In the genomic region with DNA sequence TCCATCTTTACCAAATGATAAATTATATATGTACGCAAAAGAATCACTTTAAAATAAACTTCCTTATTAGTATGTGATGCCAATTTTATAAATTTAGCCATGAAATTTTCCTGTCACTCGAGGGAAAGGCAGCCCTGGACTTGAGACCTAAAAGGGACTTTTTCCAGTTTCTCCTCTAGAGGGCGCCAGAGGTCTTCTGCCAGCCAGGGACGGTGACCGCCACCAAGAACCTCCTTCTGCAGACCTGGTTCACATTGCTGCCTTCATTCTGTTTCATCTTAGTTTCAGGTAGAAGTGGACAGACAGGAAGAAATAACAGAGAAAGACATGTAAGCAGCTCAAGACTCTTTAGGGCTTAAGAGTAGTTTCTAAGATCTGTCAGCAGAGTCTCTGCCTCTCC, we compare ENCODE assay signal across 7 mouse cellular contexts. TPM values are rescaled to one million over a fixed set of nuclear protein-coding genes. Genes with fewer than 3 reads are reported as not detected.
DNase-seq lines count a peak whose midpoint lies in the region.

No protein-coding gene starts in this region.

- H3K9me3 ChIP-seq in forebrain, embryonic 10.5 days: no peaks in the 10 kb centered on the region

- H3K36me3 ChIP-seq in forebrain, embryonic 10.5 days (replicated peaks): no peaks in the 10 kb centered on the region

- no peak overlapping the region for H3K27ac ChIP-seq in forebrain, embryonic 10.5 days

- peaks cover 13% of the 10 kb centered on the region for H3K27me3 ChIP-seq in forebrain, embryonic 10.5 days (ENCODE audit: poor library complexity, severe bottlenecking)

- DNase-seq in MN1 (ENCODE audit: low spot score): peak; percentile 64
- peak; percentile 28 for DNase-seq in c-Kit-negative CD71-positive TER-119-positive erythroid progenitor cells, embryonic 14.5 days (ENCODE audit: low read depth, low spot score)
- peak; percentile 63 for DNase-seq in forebrain, embryonic 10.5 days (ENCODE audit: extremely low spot score, low spot score)
- peak; percentile 84 for DNase-seq in heart, postnatal 4 days
- peak; percentile 78 for DNase-seq in layer of hippocampus, adult 11-12 months (ENCODE audit: low spot score)
- peak; percentile 85 for DNase-seq in lung, postnatal 10 days
- peak; percentile 62 for DNase-seq in right cerebral cortex, adult 18-20 months

- H3K4me1 ChIP-seq in forebrain, embryonic 10.5 days: peaks cover 34% of the 10 kb centered on the region

- 3% methylated on average over 5 of the region's 5 CpGs for WGBS in forebrain, embryonic 10.5 days

- no peak overlapping the region for H3K4me3 ChIP-seq in forebrain, embryonic 10.5 days

RNA-seq across cellular contexts. Expression of a gene that starts 44.6 kb away (rescaled TPM):
- polyA plus RNA-seq in forebrain, embryonic 10.5 days (2016; fragmentation: Nextera tagmentation; extraction: Ambion mirVana): 50.2 and 55.6 TPM in 2 replicates
- 100 to 1,000 TPM; 118 to 125 TPM for total RNA-seq in heart, postnatal 4 days (2021)

Comparison
In these comparisons a context has a peak if more than half of its experiments do, and no peak if none do; other contexts are left out.
1. DNase-seq: peak in every context shown above with its lines; median percentile 85 in lung, postnatal 10 days; 84 in heart, postnatal 4 days; 78 in layer of hippocampus, adult 11-12 months; 64 in MN1; 63 in forebrain, embryonic 10.5 days; 62 in right cerebral cortex, adult 18-20 months; 28 in c-Kit-negative CD71-positive TER-119-positive erythroid progenitor cells, embryonic 14.5 days.